Mouse (Mus musculus): Measurements from ENCODE around the gene 1700013G24Rik. TPM values are rescaled to one million over a fixed set of nuclear protein-coding genes. Genes with fewer than 3 reads are reported as not detected.
A peak's percentile ranks its signal among the peaks of the same experiment; 100 is the strongest.

Gene 1700013G24Rik
- polyA plus RNA-seq, 1 experiment from 2014 or later, result not detected

- no peak for ATAC-seq (ENCODE audit: insufficient number of reproducible peaks, insufficient read depth, low FRiP score, low read depth)
- Histone ChIP-seq H3K4me1 (ENCODE audit: control insufficient read depth, insufficient read depth, low read length) (peaks cover 58% of the 10 kb centered on the region), H3K4me3 (ENCODE audit: low read depth, low read length) (no peak overlapping the region), H3K9me3 (ENCODE audit: control insufficient read depth, low read depth, low read length) (no peaks in the 10 kb centered on the region), H3K4me2 (replicated peaks; ENCODE audit: low read depth, low read length) (no peak overlapping the region), H3K27ac (ENCODE audit: low read length) (peak overlapping the region; percentile 96), H3K36me3 (ENCODE audit: control insufficient read depth, insufficient read depth, low read length) (no peaks in the 10 kb centered on the region), H3K27me3 (ENCODE audit: control insufficient read depth, insufficient read depth, low read length) (no peaks in the 10 kb centered on the region), H3K9ac (replicated peaks; ENCODE audit: low read depth, low read length) (no peak overlapping the region)
- 56% methylated on average over 8 of the region's 8 CpGs for WGBS
Observed at GRCm38 (mm10) chr4:137489996-137490395, 36.9 kb downstream of the 1700013G24Rik start.

DNA sequence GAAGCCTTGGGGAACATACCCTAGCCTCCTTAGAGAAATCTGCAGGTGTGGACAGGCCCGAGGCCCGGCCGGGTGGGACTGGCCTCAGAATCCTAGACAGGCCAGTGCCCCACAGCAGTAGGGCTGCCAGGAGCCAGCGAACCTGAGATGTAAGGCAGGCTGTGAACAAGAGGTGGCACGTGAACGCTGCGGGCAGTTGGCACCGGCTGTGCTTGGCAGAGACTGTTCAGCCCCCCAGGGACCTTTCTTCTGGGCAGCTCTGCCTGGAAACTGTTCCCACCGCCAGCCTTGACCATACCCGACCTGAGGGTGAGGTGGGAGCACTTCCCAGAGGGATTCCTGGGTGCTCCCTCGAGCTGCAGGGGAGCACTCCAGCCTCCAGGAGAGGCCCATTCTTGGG is 39.5 kb downstream of the 1700013G24Rik start:
- H3K9me3 ChIP-seq (ENCODE audit: control insufficient read depth, low read depth, low read length), result no peaks in the 10 kb centered on the region
- H3K27ac ChIP-seq (ENCODE audit: low read length), result no peak overlapping the region
- WGBS, result 86% methylated on average over 11 of the region's 11 CpGs
- no peaks in the 10 kb centered on the region for H3K36me3 ChIP-seq (ENCODE audit: control insufficient read depth, insufficient read depth, low read length)
- peaks cover 49% of the 10 kb centered on the region for H3K4me1 ChIP-seq (ENCODE audit: control insufficient read depth, insufficient read depth, low read length)
- no peak overlapping the region for H3K9ac ChIP-seq (replicated peaks; ENCODE audit: low read depth, low read length)
- no peak overlapping the region for H3K4me2 ChIP-seq (replicated peaks; ENCODE audit: low read depth, low read length)
- no peak overlapping the region for H3K4me3 ChIP-seq (ENCODE audit: low read depth, low read length)
- no peak for ATAC-seq (ENCODE audit: insufficient number of reproducible peaks, insufficient read depth, low FRiP score, low read depth)
- H3K27me3 ChIP-seq (ENCODE audit: control insufficient read depth, insufficient read depth, low read length), result no peaks in the 10 kb centered on the region

GRCm38 (mm10) chr4:137493187-137493586 is 40.1 kb downstream of the 1700013G24Rik start:
- Histone ChIP-seq H3K36me3 (ENCODE audit: control insufficient read depth, insufficient read depth, low read length) (no peaks in the 10 kb centered on the region), H3K9me3 (ENCODE audit: control insufficient read depth, low read depth, low read length) (no peaks in the 10 kb centered on the region), H3K4me2 (replicated peaks; ENCODE audit: low read depth, low read length) (no peak overlapping the region), H3K9ac (replicated peaks; ENCODE audit: low read depth, low read length) (no peak overlapping the region), H3K27me3 (ENCODE audit: control insufficient read depth, insufficient read depth, low read length) (no peaks in the 10 kb centered on the region), H3K27ac (ENCODE audit: low read length) (no peak overlapping the region), H3K4me3 (ENCODE audit: low read depth, low read length) (no peak overlapping the region), H3K4me1 (ENCODE audit: control insufficient read depth, insufficient read depth, low read length) (peaks cover 49% of the 10 kb centered on the region)
- no peak for ATAC-seq (ENCODE audit: insufficient number of reproducible peaks, insufficient read depth, low FRiP score, low read depth)
- WGBS, result 81% methylated on average over 4 of the region's 4 CpGs

GRCm38 (mm10) chr4:137494751-137495500 is 41.8 kb downstream of the 1700013G24Rik start:
- Histone ChIP-seq H3K4me2 (replicated peaks; ENCODE audit: low read depth, low read length) (no peak overlapping the region), H3K4me1 (ENCODE audit: control insufficient read depth, insufficient read depth, low read length) (peaks cover 44% of the 10 kb centered on the region), H3K27me3 (ENCODE audit: control insufficient read depth, insufficient read depth, low read length) (no peaks in the 10 kb centered on the region), H3K4me3 (ENCODE audit: low read depth, low read length) (no peak overlapping the region), H3K9ac (replicated peaks; ENCODE audit: low read depth, low read length) (no peak overlapping the region), H3K27ac (ENCODE audit: low read length) (peak overlapping the region; percentile 81), H3K9me3 (ENCODE audit: control insufficient read depth, low read depth, low read length) (no peaks in the 10 kb centered on the region), H3K36me3 (ENCODE audit: control insufficient read depth, insufficient read depth, low read length) (no peaks in the 10 kb centered on the region)
- 13% methylated on average over 19 of the region's 19 CpGs for WGBS
- peak; percentile 49 for ATAC-seq (ENCODE audit: insufficient number of reproducible peaks, insufficient read depth, low FRiP score, low read depth)

- Histone ChIP-seq H3K9me3 (ENCODE audit: control insufficient read depth, low read depth, low read length) (no peaks in the 10 kb centered on the region), H3K4me2 (replicated peaks; ENCODE audit: low read depth, low read length) (no peak overlapping the region), H3K4me3 (ENCODE audit: low read depth, low read length) (no peak overlapping the region), H3K27me3 (ENCODE audit: control insufficient read depth, insufficient read depth, low read length) (no peaks in the 10 kb centered on the region), H3K4me1 (ENCODE audit: control insufficient read depth, insufficient read depth, low read length) (peaks cover 44% of the 10 kb centered on the region), H3K9ac (replicated peaks; ENCODE audit: low read depth, low read length) (no peak overlapping the region), H3K36me3 (ENCODE audit: control insufficient read depth, insufficient read depth, low read length) (no peaks in the 10 kb centered on the region), H3K27ac (ENCODE audit: low read length) (peak overlapping the region; percentile 81)
- no peak for ATAC-seq (ENCODE audit: insufficient number of reproducible peaks, insufficient read depth, low FRiP score, low read depth)
- WGBS, result 36% methylated on average over 6 of the region's 6 CpGs
Observed at GRCm38 (mm10) chr4:137495501-137496100, 42.5 kb downstream of the 1700013G24Rik start.

- no peaks in the 10 kb centered on the region for H3K9me3 ChIP-seq (ENCODE audit: control insufficient read depth, low read depth, low read length)
- no peak overlapping the region for H3K4me3 ChIP-seq (ENCODE audit: low read depth, low read length)
- peaks cover 6% of the 10 kb centered on the region for H3K36me3 ChIP-seq (ENCODE audit: control insufficient read depth, insufficient read depth, low read length)
- H3K27ac ChIP-seq (ENCODE audit: low read length), result peak overlapping the region; percentile 85
- peak; percentile 44 for ATAC-seq (ENCODE audit: insufficient number of reproducible peaks, insufficient read depth, low FRiP score, low read depth)
- H3K4me1 ChIP-seq (ENCODE audit: control insufficient read depth, insufficient read depth, low read length), result peaks cover 44% of the 10 kb centered on the region
- 62% methylated on average over 5 of the region's 5 CpGs for WGBS
- no peak overlapping the region for H3K9ac ChIP-seq (replicated peaks; ENCODE audit: low read depth, low read length)
- no peak overlapping the region for H3K4me2 ChIP-seq (replicated peaks; ENCODE audit: low read depth, low read length)
- H3K27me3 ChIP-seq (ENCODE audit: control insufficient read depth, insufficient read depth, low read length), result no peaks in the 10 kb centered on the region
Observed at GRCm38 (mm10) chr4:137497367-137497766, 44.3 kb downstream of the 1700013G24Rik start.

- Histone ChIP-seq H3K9ac (replicated peaks; ENCODE audit: low read depth, low read length) (no peak overlapping the region), H3K4me1 (ENCODE audit: control insufficient read depth, insufficient read depth, low read length) (peaks cover 44% of the 10 kb centered on the region), H3K36me3 (ENCODE audit: control insufficient read depth, insufficient read depth, low read length) (peaks cover 12% of the 10 kb centered on the region), H3K9me3 (ENCODE audit: control insufficient read depth, low read depth, low read length) (no peaks in the 10 kb centered on the region), H3K4me3 (ENCODE audit: low read depth, low read length) (no peak overlapping the region), H3K27me3 (ENCODE audit: control insufficient read depth, insufficient read depth, low read length) (no peaks in the 10 kb centered on the region), H3K27ac (ENCODE audit: low read length) (peak overlapping the region; percentile 85), H3K4me2 (replicated peaks; ENCODE audit: low read depth, low read length) (peak overlapping the region; percentile 11; the same call in 1 of the 2 replicates)
- ATAC-seq (ENCODE audit: insufficient number of reproducible peaks, insufficient read depth, low FRiP score, low read depth), result peak; percentile 11; the same call in 1 of the 2 replicates
- WGBS, result 32% methylated on average over 9 of the region's 9 CpGs
Observed at GRCm38 (mm10) chr4:137497892-137498722, 45.0 kb downstream of the 1700013G24Rik start.

DNA sequence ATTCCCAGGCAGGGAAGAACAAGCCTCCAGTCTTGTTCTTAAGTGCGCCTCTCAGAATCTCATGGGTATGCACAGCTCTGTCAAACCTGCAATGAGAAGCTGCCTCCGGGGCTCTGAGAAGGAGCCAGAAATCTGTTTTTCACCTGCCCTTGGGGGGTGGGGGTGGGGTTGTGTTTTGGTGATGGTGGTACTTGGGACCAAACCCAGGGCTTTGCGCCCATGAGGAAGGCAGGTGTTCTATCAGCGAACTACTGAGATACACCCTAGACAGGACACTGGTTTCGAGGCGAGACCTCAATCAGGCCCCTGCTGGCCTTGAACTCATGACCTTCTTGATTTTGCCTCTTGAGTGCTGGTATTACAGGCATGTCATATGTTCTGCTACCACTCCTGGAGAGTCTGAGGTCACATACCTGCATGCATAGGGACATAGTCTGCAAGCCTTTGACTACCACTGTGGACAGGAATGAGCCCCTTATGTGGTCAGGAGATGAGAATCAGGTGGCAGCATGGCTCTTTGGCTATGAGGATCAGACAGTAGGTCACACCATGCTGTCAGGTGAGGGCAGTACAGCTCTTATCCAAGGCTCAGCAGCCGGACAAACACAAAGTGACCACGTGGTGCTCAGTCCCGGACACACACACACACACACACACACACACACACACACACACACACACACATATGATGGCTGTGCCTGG is 45.9 kb downstream of the 1700013G24Rik start:
- Histone ChIP-seq H3K36me3 (ENCODE audit: control insufficient read depth, insufficient read depth, low read length) (peaks cover 19% of the 10 kb centered on the region), H3K9ac (replicated peaks; ENCODE audit: low read depth, low read length) (no peak overlapping the region), H3K4me2 (replicated peaks; ENCODE audit: low read depth, low read length) (no peak overlapping the region), H3K9me3 (ENCODE audit: control insufficient read depth, low read depth, low read length) (no peaks in the 10 kb centered on the region), H3K4me1 (ENCODE audit: control insufficient read depth, insufficient read depth, low read length) (peaks cover 44% of the 10 kb centered on the region), H3K4me3 (ENCODE audit: low read depth, low read length) (no peak overlapping the region), H3K27me3 (ENCODE audit: control insufficient read depth, insufficient read depth, low read length) (no peaks in the 10 kb centered on the region), H3K27ac (ENCODE audit: low read length) (peak overlapping the region; percentile 85; the same call in 1 of the 2 replicates)
- no peak for ATAC-seq (ENCODE audit: insufficient number of reproducible peaks, insufficient read depth, low FRiP score, low read depth)
- WGBS, result 78% methylated on average over 9 of the region's 9 CpGs

Measured in stomach, embryonic 14.5 days (tissue).